Mouse (Mus musculus): ENCODE measurements around the gene Dhcr24. TPM values are rescaled to one million over a fixed set of nuclear protein-coding genes. Genes with fewer than 3 reads are reported as not detected.

Gene Dhcr24
- polyA plus RNA-seq, 1 experiment, result 205 TPM

GRCm38 (mm10) chr4:106575022-106575421, 14.2 kb downstream of the Dhcr24 start:
- Histone ChIP-seq H3K27ac (ENCODE audit: insufficient read depth, low read depth, low read length) (no peak overlapping the region), H3K4me1 (ENCODE audit: control insufficient read depth, insufficient read depth, insufficient read length, low read length) (no peaks in the 10 kb centered on the region), H3K36me3 (ENCODE audit: control insufficient read depth, insufficient read depth, low read length) (peaks cover 81% of the 10 kb centered on the region), H3K4me3 (ENCODE audit: low read depth, low read length) (no peak overlapping the region), H3K27me3 (ENCODE audit: control insufficient read depth, insufficient read depth, low read length) (no peaks in the 10 kb centered on the region)
- TF ChIP-seq POLR2A (IDR thresholded peaks at IDR 0.05; ENCODE audit: low read depth, low read length) (no peak), CTCF (IDR thresholded peaks at IDR 0.05; ENCODE audit: extremely low read depth, insufficient read length, insufficient replicate concordance, low read depth, low read length) (no peak)
- 27% methylated on average over 8 of the region's 8 CpGs for WGBS

GRCm38 (mm10) chr4:106577511-106577910, 16.7 kb downstream of the Dhcr24 start:
- peaks cover 72% of the 10 kb centered on the region for H3K36me3 ChIP-seq (ENCODE audit: control insufficient read depth, insufficient read depth, low read length)
- peaks cover 14% of the 10 kb centered on the region for H3K4me1 ChIP-seq (ENCODE audit: control insufficient read depth, insufficient read depth, insufficient read length, low read length)
- 80% methylated on average over 7 of the region's 7 CpGs for WGBS
- H3K4me3 ChIP-seq (ENCODE audit: low read depth, low read length), result no peak overlapping the region
- no peaks in the 10 kb centered on the region for H3K27me3 ChIP-seq (ENCODE audit: control insufficient read depth, insufficient read depth, low read length)
- TF ChIP-seq POLR2A (IDR thresholded peaks at IDR 0.05; ENCODE audit: low read depth, low read length), result no peak
- no peak for TF ChIP-seq CTCF (IDR thresholded peaks at IDR 0.05; ENCODE audit: extremely low read depth, insufficient read length, insufficient replicate concordance, low read depth, low read length)
- H3K27ac ChIP-seq (ENCODE audit: insufficient read depth, low read depth, low read length), result no peak overlapping the region

- H3K27me3 ChIP-seq (ENCODE audit: control insufficient read depth, insufficient read depth, low read length), result no peaks in the 10 kb centered on the region
- no peak for TF ChIP-seq CTCF (IDR thresholded peaks at IDR 0.05; ENCODE audit: extremely low read depth, insufficient read length, insufficient replicate concordance, low read depth, low read length)
- TF ChIP-seq POLR2A (IDR thresholded peaks at IDR 0.05; ENCODE audit: low read depth, low read length), result no peak
- H3K36me3 ChIP-seq (ENCODE audit: control insufficient read depth, insufficient read depth, low read length), result peaks cover 63% of the 10 kb centered on the region
- H3K4me3 ChIP-seq (ENCODE audit: low read depth, low read length), result no peak overlapping the region
- 61% methylated on average over 14 of the region's 14 CpGs for WGBS
- peak overlapping the region; percentile 91 for H3K27ac ChIP-seq (ENCODE audit: insufficient read depth, low read depth, low read length)
- peaks cover 19% of the 10 kb centered on the region for H3K4me1 ChIP-seq (ENCODE audit: control insufficient read depth, insufficient read depth, insufficient read length, low read length)
Measured at GRCm38 (mm10) chr4:106581176-106581864, 20.5 kb downstream of the Dhcr24 start.

- H3K36me3 ChIP-seq (ENCODE audit: control insufficient read depth, insufficient read depth, low read length), result peaks cover 63% of the 10 kb centered on the region
Measured at GRCm38 (mm10) chr4:106581865-106582204, 21.0 kb downstream of the Dhcr24 start.

GRCm38 (mm10) chr4:106582428-106583153, 21.8 kb downstream of the Dhcr24 start:
- Histone ChIP-seq H3K27me3 (ENCODE audit: control insufficient read depth, insufficient read depth, low read length) (no peaks in the 10 kb centered on the region), H3K4me1 (ENCODE audit: control insufficient read depth, insufficient read depth, insufficient read length, low read length) (peaks cover 19% of the 10 kb centered on the region), H3K36me3 (ENCODE audit: control insufficient read depth, insufficient read depth, low read length) (peaks cover 63% of the 10 kb centered on the region), H3K4me3 (ENCODE audit: low read depth, low read length) (0 out of 2 replicates have a peak overlapping the region, but pooled peaks have one; percentile 1), H3K27ac (ENCODE audit: insufficient read depth, low read depth, low read length) (peak overlapping the region; percentile 91)
- TF ChIP-seq POLR2A (IDR thresholded peaks at IDR 0.05; ENCODE audit: low read depth, low read length) (no peak), CTCF (IDR thresholded peaks at IDR 0.05; ENCODE audit: extremely low read depth, insufficient read length, insufficient replicate concordance, low read depth, low read length) (no peak)
- WGBS, result 36% methylated on average over 12 of the region's 12 CpGs

More at GRCm38 (mm10) chr4:106581865-106582204, 21.0 kb downstream of the Dhcr24 start:
- Histone ChIP-seq H3K27ac (ENCODE audit: insufficient read depth, low read depth, low read length) (peak overlapping the region; percentile 91), H3K4me3 (ENCODE audit: low read depth, low read length) (0 out of 2 replicates have a peak overlapping the region, but pooled peaks have one; percentile 2), H3K27me3 (ENCODE audit: control insufficient read depth, insufficient read depth, low read length) (no peaks in the 10 kb centered on the region), H3K4me1 (ENCODE audit: control insufficient read depth, insufficient read depth, insufficient read length, low read length) (peaks cover 19% of the 10 kb centered on the region)
- no peak for TF ChIP-seq POLR2A (IDR thresholded peaks at IDR 0.05; ENCODE audit: low read depth, low read length)
- no peak for TF ChIP-seq CTCF (IDR thresholded peaks at IDR 0.05; ENCODE audit: extremely low read depth, insufficient read length, insufficient replicate concordance, low read depth, low read length)
- 80% methylated on average over 15 of the region's 15 CpGs for WGBS

GRCm38 (mm10) chr4:106584665-106585064, 23.8 kb downstream of the Dhcr24 start:
- Histone ChIP-seq H3K27me3 (ENCODE audit: control insufficient read depth, insufficient read depth, low read length) (no peaks in the 10 kb centered on the region), H3K4me3 (ENCODE audit: low read depth, low read length) (no peak overlapping the region), H3K27ac (ENCODE audit: insufficient read depth, low read depth, low read length) (no peak overlapping the region), H3K4me1 (ENCODE audit: control insufficient read depth, insufficient read depth, insufficient read length, low read length) (peaks cover 19% of the 10 kb centered on the region), H3K36me3 (ENCODE audit: control insufficient read depth, insufficient read depth, low read length) (peaks cover 57% of the 10 kb centered on the region)
- WGBS, result 86% methylated on average over 4 of the region's 4 CpGs
- TF ChIP-seq POLR2A (IDR thresholded peaks at IDR 0.05; ENCODE audit: low read depth, low read length), result no peak
- no peak for TF ChIP-seq CTCF (IDR thresholded peaks at IDR 0.05; ENCODE audit: extremely low read depth, insufficient read length, insufficient replicate concordance, low read depth, low read length)

- Histone ChIP-seq H3K27me3 (ENCODE audit: control insufficient read depth, insufficient read depth, low read length) (no peaks in the 10 kb centered on the region), H3K4me3 (ENCODE audit: low read depth, low read length) (no peak overlapping the region), H3K4me1 (ENCODE audit: control insufficient read depth, insufficient read depth, insufficient read length, low read length) (peaks cover 7% of the 10 kb centered on the region), H3K27ac (ENCODE audit: insufficient read depth, low read depth, low read length) (no peak overlapping the region), H3K36me3 (ENCODE audit: control insufficient read depth, insufficient read depth, low read length) (peaks cover 46% of the 10 kb centered on the region)
- TF ChIP-seq POLR2A (IDR thresholded peaks at IDR 0.05; ENCODE audit: low read depth, low read length), result no peak
- no peak for TF ChIP-seq CTCF (IDR thresholded peaks at IDR 0.05; ENCODE audit: extremely low read depth, insufficient read length, insufficient replicate concordance, low read depth, low read length)
- WGBS, result 72% methylated on average over 6 of the region's 6 CpGs
Measured at GRCm38 (mm10) chr4:106587075-106587474, 26.2 kb downstream of the Dhcr24 start.

Data from small intestine, adult 2 months (tissue).